Mouse (Mus musculus) granulocyte monocyte progenitor cell, adult 5-6 weeks (primary cell): ENCODE results near the gene Celsr3. TPM values are rescaled to one million over a fixed set of nuclear protein-coding genes. Genes with fewer than 3 reads are reported as not detected.

Experiments used
- ATAC-seq: replicated peaks from 2 replicates; pipeline ENCODE4 v1.8.0; 2016; ENCODE audit warnings: mild to moderate bottlenecking, moderate TSS enrichment, inconsistent platforms; ENCODE audit not compliant: poor library complexity, severe bottlenecking
- total RNA-seq, 2 experiments: library from RNA; stranded (forward) in 1 of 2; stranded (reverse) in 1 of 2; fragments of 200-712, 200-1000 nt in 1 of 2; fragments of >200 nt in 1 of 2; fragmentation: Nextera tagmentation in 1 of 2; gene quantifications; 2 replicates each; pipeline ENCODE4 v1.2.3; 2014 to 2017

Gene Celsr3
- total RNA-seq, 2 experiments from 2014 or later: 2.2 to 6.7 TPM

- no peak for ATAC-seq
Measured at GRCm38 (mm10) chr9:108805768-108806167, 20.4 kb upstream of the Celsr3 start.

DNA sequence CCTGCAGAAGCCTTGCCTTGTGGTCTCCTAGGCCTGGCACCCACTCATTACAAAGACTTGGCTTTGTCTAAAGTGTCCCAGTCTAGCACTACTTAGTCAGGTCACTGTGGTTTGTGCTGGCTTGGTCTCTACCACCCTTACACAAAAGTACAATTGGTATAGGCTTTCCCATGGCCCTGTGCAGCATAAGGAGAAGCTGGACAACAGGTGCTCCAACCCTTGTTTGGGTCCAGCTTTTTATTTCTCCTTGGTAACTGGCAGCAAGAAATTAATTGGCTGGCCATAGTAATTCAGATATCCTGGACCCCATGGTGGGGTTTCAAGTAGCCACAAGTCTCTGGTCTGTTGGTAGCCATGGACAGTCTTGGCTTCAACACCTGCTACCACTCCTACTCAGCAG, 19.7 kb upstream of the Celsr3 start:
- ATAC-seq: no peak

GRCm38 (mm10) chr9:108806831-108807230, 19.3 kb upstream of the Celsr3 start:
- no peak for ATAC-seq

DNA sequence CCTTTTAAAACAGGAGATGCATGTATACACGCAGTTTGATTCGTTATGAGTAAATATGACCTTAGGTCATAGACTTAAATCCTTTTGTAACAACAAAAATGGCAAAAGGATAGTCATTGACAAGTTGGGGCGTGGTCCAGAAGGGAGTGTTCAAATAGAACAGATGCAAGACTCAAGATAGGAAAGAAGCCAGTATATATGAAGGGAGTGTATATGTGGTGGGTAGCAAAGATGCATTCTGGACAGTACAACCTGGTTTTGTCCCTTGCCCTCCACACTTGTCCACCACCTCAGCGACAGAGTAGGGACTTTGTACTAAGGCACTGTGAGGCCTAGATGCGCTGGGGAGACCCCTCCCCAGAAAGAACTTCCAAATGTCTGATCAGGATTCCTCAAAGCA, 18.4 kb upstream of the Celsr3 start:
- no peak for ATAC-seq

- ATAC-seq: peak; percentile 65
Measured at GRCm38 (mm10) chr9:108808163-108808665, 17.9 kb upstream of the Celsr3 start, which contains the start of gene Nckipsd. Nckipsd (plus strand) TSS chr9:108808368.

GRCm38 (mm10) chr9:108809188-108809587, 16.9 kb upstream of the Celsr3 start:
- peak; percentile 73 for ATAC-seq

- peak; percentile 80 for ATAC-seq
Measured at GRCm38 (mm10) chr9:108809723-108810122, 16.4 kb upstream of the Celsr3 start.

DNA sequence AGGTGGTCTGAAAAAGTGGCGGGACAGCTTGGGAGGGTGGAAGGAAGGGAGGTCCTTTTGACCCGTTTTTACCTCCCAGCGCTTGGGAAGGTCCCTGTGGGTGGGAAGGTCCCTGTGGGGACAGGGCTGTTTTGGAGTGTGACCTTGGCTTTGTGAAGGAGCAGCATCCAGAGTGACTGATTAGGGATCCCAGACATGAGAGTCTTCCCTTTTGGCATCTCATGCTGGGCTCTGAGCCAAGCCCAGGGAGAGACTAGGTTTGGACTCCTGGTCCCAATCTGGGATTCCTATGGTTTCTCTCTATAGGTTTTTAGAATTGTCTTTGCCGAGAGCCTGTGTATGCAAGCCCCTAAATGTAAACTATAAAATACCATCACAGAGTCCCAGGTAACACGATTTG, 15.6 kb upstream of the Celsr3 start:
- ATAC-seq: no peak

- ATAC-seq: no peak
Measured at GRCm38 (mm10) chr9:108815557-108815956, 10.6 kb upstream of the Celsr3 start.

- ATAC-seq: peak; percentile 77
Measured at GRCm38 (mm10) chr9:108819495-108819894, 6.6 kb upstream of the Celsr3 start.

- no peak for ATAC-seq
Measured at GRCm38 (mm10) chr9:108820077-108820476, 6.0 kb upstream of the Celsr3 start.

GRCm38 (mm10) chr9:108824144-108824685, 1.9 kb upstream of the Celsr3 start:
- no peak for ATAC-seq

DNA sequence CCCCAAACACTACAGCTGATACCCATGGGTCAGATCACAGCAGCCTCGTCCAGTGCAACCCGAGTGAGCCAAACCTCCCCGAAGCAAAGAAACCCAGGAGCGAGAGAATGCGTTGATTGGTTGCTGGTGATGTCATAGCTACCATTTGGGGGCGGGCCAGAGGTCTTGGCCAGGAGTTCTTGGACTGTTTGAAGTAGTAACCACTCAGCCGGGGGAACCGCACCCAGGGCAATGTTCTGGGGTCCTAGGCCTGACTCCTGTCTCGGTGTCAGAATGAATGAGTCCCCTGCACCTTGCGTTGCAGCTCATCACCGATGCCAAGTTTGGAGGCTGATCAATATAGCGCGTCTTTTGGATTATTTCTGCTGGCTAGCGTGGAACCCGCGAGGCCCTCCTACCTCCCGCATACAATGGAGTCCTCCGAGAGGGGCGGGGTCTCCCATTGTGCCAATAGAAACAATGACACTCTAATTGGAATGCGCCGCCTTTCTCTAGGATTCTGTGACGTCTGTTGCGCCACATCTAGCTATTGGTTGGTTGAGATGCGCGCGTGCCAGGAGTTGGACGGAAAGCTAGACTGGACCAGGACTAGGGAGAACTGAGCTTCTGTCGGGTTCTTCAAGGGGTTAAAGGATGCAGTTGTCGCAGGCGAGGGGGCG, 1.2 kb upstream of the Celsr3 start:
- ATAC-seq: no peak

- ATAC-seq: peak; percentile 58
Measured at GRCm38 (mm10) chr9:108826700-108827340, 700 bp downstream of the Celsr3 start.

DNA sequence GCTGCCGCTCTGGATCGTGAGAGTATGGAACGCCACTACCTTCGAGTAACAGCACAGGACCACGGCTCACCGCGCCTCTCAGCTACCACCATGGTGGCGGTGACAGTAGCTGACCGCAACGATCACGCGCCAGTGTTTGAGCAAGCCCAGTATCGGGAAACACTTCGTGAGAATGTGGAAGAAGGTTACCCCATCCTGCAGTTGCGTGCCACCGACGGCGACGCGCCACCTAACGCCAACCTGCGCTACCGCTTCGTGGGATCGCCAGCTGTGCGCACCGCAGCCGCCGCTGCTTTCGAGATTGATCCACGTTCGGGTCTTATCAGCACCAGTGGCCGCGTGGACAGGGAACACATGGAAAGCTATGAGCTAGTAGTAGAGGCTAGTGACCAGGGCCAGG, 1.3 kb downstream of the Celsr3 start:
- peak; percentile 33 for ATAC-seq

- ATAC-seq: no peak
Measured at GRCm38 (mm10) chr9:108827906-108828305, 1.8 kb downstream of the Celsr3 start.

GRCm38 (mm10) chr9:108831637-108832036, 5.5 kb downstream of the Celsr3 start:
- peak; percentile 61 for ATAC-seq

DNA sequence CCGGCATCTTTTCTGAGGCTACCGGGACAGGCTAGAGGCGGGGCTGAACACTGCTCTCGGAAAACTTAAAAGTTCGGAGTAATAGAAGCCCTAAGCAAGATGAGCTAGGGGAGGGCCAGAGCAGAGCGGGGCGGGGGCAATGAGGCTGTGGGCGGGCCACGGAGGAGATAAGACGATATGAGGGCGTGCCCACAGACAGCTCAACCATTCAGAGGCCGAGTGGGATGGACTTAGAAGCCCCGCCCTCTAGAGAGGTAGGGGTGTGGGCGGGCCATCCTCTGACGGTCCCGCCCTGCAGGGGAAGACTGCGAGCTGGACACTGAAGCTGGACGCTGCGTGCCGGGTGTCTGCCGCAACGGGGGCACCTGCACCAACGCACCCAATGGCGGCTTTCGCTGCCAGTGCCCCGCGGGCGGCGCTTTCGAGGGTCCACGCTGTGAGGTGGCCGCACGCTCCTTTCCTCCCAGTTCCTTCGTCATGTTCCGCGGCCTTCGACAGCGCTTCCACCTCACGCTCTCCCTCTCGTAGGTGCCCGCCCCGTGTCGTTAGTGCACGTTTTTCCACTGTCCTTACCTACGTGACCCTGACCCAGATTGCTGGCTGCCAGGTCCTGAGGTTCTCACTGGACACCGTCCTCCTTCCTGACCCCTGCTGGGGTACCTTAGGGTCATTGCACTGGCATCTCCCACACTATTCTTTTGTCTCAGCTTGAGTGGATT, 6.4 kb downstream of the Celsr3 start:
- ATAC-seq: peak; percentile 78

- ATAC-seq: peak; percentile 68
Measured at GRCm38 (mm10) chr9:108842989-108843388, 16.9 kb downstream of the Celsr3 start.

GRCm38 (mm10) chr9:108845390-108845789, 19.3 kb downstream of the Celsr3 start:
- ATAC-seq: no peak

GRCm38 (mm10) chr9:108847374-108847773, 21.3 kb downstream of the Celsr3 start:
- no peak for ATAC-seq
